In the genomic region with DNA sequence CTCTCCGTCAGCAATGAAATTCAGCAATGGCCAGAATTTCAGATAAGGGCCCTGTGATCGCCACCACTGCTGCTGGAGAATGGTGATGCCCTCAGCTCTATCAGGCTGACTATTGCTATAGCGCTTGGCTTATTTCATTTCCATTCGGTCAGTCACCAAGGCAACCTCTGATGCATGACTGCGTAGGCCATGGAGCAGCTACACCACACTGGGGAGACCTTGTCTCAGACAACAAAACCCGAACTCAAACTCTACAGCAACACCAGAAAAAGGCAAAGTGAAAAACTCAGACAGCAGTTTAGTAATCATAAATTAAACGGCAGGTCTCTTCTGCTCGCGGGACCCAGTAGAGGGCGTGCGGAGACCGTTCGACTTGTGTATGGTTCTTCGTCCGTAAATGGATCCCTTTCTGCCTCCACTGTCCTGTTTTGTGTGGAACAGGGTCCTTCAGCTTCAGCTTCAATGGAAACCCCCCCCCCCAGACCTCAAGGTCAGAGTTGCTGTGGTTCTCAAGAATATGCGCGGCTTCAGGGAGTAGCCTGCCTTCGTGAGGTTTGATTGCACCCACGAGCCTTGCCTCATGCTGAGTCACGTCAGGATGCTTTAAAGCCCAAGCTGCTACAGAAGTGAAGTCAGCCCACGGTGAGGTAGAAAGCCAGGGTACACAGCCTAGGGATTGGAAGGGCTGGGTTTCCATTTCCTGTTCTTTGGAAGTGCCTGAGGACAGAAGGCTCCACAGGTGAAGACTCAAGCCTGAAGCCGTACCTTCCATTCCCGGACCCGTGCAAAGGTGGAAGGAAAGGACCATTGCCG, we compare ENCODE assay signal across 8 mouse cellular contexts. TPM values are rescaled to one million over a fixed set of nuclear protein-coding genes. Genes with fewer than 3 reads are reported as not detected.
DNase-seq lines count a peak whose midpoint lies in the region; ATAC-seq lines count a peak whose summit lies in the region.

No protein-coding gene starts in this region.

- H3K9me3 ChIP-seq in intestine, embryonic 14.5 days (ENCODE audit: control insufficient read depth, low read length): no peaks in the 10 kb centered on the region
- H3K9me3 ChIP-seq in liver, embryonic 11.5 days (ENCODE audit: control insufficient read depth, low read length): no peaks in the 10 kb centered on the region

- no peak for ATAC-seq in intestine, embryonic 14.5 days (replicated peaks; ENCODE audit: low FRiP score, low TSS enrichment, low read depth)
- 0 out of 2 replicates have a peak, but pooled peaks have one; percentile 10 for ATAC-seq in liver, embryonic 11.5 days (replicated peaks; ENCODE audit: low FRiP score)

- no peak overlapping the region for H3K4me3 ChIP-seq in intestine, embryonic 14.5 days (ENCODE audit: low read depth, low read length)
- 0 out of 2 replicates have a peak overlapping the region, but pooled peaks have one; percentile 10 for H3K4me3 ChIP-seq in liver, embryonic 11.5 days (ENCODE audit: low read depth, low read length)

- WGBS in intestine, embryonic 14.5 days: 33% methylated on average over 25 of the region's 25 CpGs
- 39% methylated on average over 25 of the region's 25 CpGs for WGBS in liver, embryonic 11.5 days

- no peaks in the 10 kb centered on the region for H3K27me3 ChIP-seq in intestine, embryonic 14.5 days (replicated peaks; ENCODE audit: control insufficient read depth, insufficient read depth, low read length)
- no peaks in the 10 kb centered on the region for H3K27me3 ChIP-seq in liver, embryonic 11.5 days (replicated peaks; ENCODE audit: control insufficient read depth, insufficient read depth, low read length)

- H3K27ac ChIP-seq in intestine, embryonic 14.5 days (ENCODE audit: low read depth): no peak overlapping the region
- H3K27ac ChIP-seq in liver, embryonic 11.5 days (ENCODE audit: low read depth, low read length): no peak overlapping the region

- H3K4me1 ChIP-seq in intestine, embryonic 14.5 days (replicated peaks; ENCODE audit: control insufficient read depth, insufficient read depth, low read length): no peaks in the 10 kb centered on the region
- no peaks in the 10 kb centered on the region for H3K4me1 ChIP-seq in liver, embryonic 11.5 days (replicated peaks; ENCODE audit: control insufficient read depth, insufficient read depth, low read length)

- peak; percentile 35 for DNase-seq in adrenal gland, adult 2 months
- no peak for DNase-seq in adrenal gland, adult 8-10 months
- peak; percentile 5 for DNase-seq in 416B (ENCODE audit: low read depth)
- DNase-seq in fibroblast of lung, adult 2 months (ENCODE audit: low read depth): peak; percentile 26
- DNase-seq in intestine, embryonic 14.5 days (ENCODE audit: low spot score): no peak
- DNase-seq in liver, embryonic 11.5 days (ENCODE audit: low spot score): peak; percentile 42
- peak; percentile 75 for DNase-seq in right cerebral cortex, postnatal 4 days
- DNase-seq in B cell, adult 2 months: no peak

- H3K9ac ChIP-seq in intestine, embryonic 14.5 days (ENCODE audit: low read length): no peak overlapping the region
- H3K9ac ChIP-seq in liver, embryonic 11.5 days (ENCODE audit: low read depth, low read length): no peak overlapping the region

- H3K4me2 ChIP-seq in intestine, embryonic 14.5 days (ENCODE audit: low read length): peak overlapping the region; percentile 29; the same call in 1 of the 2 replicates
- H3K4me2 ChIP-seq in liver, embryonic 11.5 days: peak overlapping the region; percentile 44

- H3K36me3 ChIP-seq in intestine, embryonic 14.5 days (ENCODE audit: control insufficient read depth, insufficient read depth, low read length): no peaks in the 10 kb centered on the region
- no peaks in the 10 kb centered on the region for H3K36me3 ChIP-seq in liver, embryonic 11.5 days (ENCODE audit: control insufficient read depth, insufficient read depth, low read length)

RNA-seq across cellular contexts. Expression of gene Msx2, which starts 30.5 kb away (rescaled TPM):
- total RNA-seq in adrenal gland, adult 2 months (2021): under 1 TPM; 0.14 to 0.69 TPM
- polyA plus RNA-seq in adrenal gland, adult 2 months (2012; rRNA removed): 0.75 and 1.1 TPM in 2 replicates
- 1 to 10 TPM; 1.2 to 1.5 (median 1.4) TPM for total RNA-seq in adrenal gland, adult 8-10 months (2022)
- 0.09 and 0.44 TPM in 2 replicates for polyA plus RNA-seq in intestine, embryonic 14.5 days (2014; fragmentation: Nextera tagmentation; extraction: Ambion mirVana)
- polyA plus RNA-seq in liver, embryonic 11.5 days (2014; fragmentation: Nextera tagmentation; extraction: Ambion mirVana): 2.4 and 3.1 TPM in 2 replicates

Comparison
In these comparisons a context has a peak if more than half of its experiments do, and no peak if none do; other contexts are left out.
1. DNase-seq: peak in adrenal gland, adult 2 months (single experiment), 416B (single experiment), fibroblast of lung, adult 2 months (single experiment), liver, embryonic 11.5 days (single experiment) and right cerebral cortex, postnatal 4 days (single experiment); none in adrenal gland, adult 8-10 months (single experiment), intestine, embryonic 14.5 days (single experiment) and B cell, adult 2 months (0 of 2).